Mouse (Mus musculus) intestine, embryonic 14.5 days (tissue): Measurements from ENCODE around the gene Stac. TPM values are rescaled to one million over a fixed set of nuclear protein-coding genes. Genes with fewer than 3 reads are reported as not detected.
A peak's percentile ranks its signal among the peaks of the same experiment; 100 is the strongest.

Experiments
- ATAC-seq: fragments of 200-750 bp; cut with Nextera tagmentation; replicated peaks from 2 replicates; pipeline ENCODE4 v1.8.0; 2017; ENCODE audit warnings: low read depth, moderate number of reproducible peaks, moderate TSS enrichment, moderate library complexity; ENCODE audit not compliant: low FRiP score, low TSS enrichment
- DNase-seq: peaks from one replicate; pipeline ENCODE4 v3.0.0-alpha.2; 2018; ENCODE audit warnings: low spot score
- H3K27ac ChIP-seq: fragments of 300-500 bp; sonication (generic); 2 replicates; pipeline ENCODE4 v1.5.1; 2014; ENCODE audit warnings: low read depth, mild to moderate bottlenecking, control low read depth
- H3K27me3 ChIP-seq: fragments of 300-500 bp; sonication (generic); replicated peaks from 2 replicates; pipeline ENCODE4 v1.6.1; 2014; ENCODE audit warnings: low read length, control low read depth; ENCODE audit not compliant: control insufficient read depth, insufficient read depth
- H3K36me3 ChIP-seq: fragments of 300-500 bp; sonication (generic); 2 replicates; pipeline ENCODE4 v1.6.1; 2014; ENCODE audit warnings: low read length, control low read depth; ENCODE audit not compliant: control insufficient read depth, insufficient read depth
- H3K4me1 ChIP-seq: fragments of 300-500 bp; sonication (generic); replicated peaks from 2 replicates; pipeline ENCODE4 v1.6.1; 2014; ENCODE audit warnings: low read length, control low read depth, mixed read lengths; ENCODE audit not compliant: control insufficient read depth, insufficient read depth
- H3K4me2 ChIP-seq: fragments of 300-500 bp; sonication (generic); 2 replicates; pipeline ENCODE4 v1.6.1; 2014; ENCODE audit warnings: low read length
- H3K4me3 ChIP-seq: fragments of 300-500 bp; sonication (generic); 2 replicates; pipeline ENCODE4 v1.5.1; 2014; ENCODE audit warnings: low read depth, low read length, control low read depth, mixed read lengths
- H3K9ac ChIP-seq: fragments of 300-500 bp; sonication (generic); 2 replicates; pipeline ENCODE4 v1.6.1; 2014; ENCODE audit warnings: mild to moderate bottlenecking, low read length
- H3K9me3 ChIP-seq: fragments of 300-500 bp; sonication (generic); 2 replicates; pipeline ENCODE4 v1.6.1; 2016; ENCODE audit warnings: low read length, control low read depth; ENCODE audit not compliant: control insufficient read depth
- WGBS: fragments of 180-500 bp; shearing (Covaris S2); extraction: QIAGEN DNeasy Blood & Tissue Kit; methylation state at CpG from one replicate; pipeline ENCODE4 v1.1.7; 2014; 5-methylcytosine and 5-hydroxymethylcytosine counted together
- polyA plus RNA-seq: library from polyadenylated mRNA; unstranded; fragments of >200 nt; fragmentation: Nextera tagmentation; extraction: Ambion mirVana; gene quantifications from 2 replicates; pipeline ENCODE4 v1.2.1, GENCODE M21; 2014

Stac gene
- polyA plus RNA-seq, 1 experiment from 2014 or later = 2.7 TPM

DNA sequence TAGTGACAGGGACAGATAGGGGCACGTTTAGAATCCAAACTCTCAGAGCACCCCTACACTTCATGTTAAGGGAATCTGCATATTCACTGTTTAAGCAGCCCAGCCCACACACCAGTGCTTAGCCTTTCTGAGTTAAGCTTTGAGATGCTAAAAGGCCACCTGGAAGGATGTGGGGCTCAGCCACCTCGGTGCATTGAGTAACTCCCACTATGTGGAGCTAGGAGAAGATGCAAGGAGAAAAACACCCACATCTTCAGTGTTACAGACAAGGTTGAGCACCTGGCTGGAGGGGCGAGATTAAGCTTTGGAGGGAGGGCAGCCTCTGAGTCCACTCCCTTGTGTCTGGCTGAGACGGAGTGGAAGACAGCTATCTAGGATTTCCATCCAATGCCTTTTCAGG, 114.3 kb downstream of the Stac start:
- Histone ChIP-seq H3K4me1 (no peaks in the 10 kb centered on the region), H3K9me3 (no peaks in the 10 kb centered on the region), H3K36me3 (no peaks in the 10 kb centered on the region), H3K4me2 (no peak overlapping the region), H3K9ac (no peak overlapping the region), H3K4me3 (no peak overlapping the region), H3K27ac (no peak overlapping the region), H3K27me3 (no peaks in the 10 kb centered on the region)
- DNase-seq (peak; percentile 25), ATAC-seq (no peak)
- 36% methylated on average over 4 of the region's 4 CpGs for WGBS

DNA sequence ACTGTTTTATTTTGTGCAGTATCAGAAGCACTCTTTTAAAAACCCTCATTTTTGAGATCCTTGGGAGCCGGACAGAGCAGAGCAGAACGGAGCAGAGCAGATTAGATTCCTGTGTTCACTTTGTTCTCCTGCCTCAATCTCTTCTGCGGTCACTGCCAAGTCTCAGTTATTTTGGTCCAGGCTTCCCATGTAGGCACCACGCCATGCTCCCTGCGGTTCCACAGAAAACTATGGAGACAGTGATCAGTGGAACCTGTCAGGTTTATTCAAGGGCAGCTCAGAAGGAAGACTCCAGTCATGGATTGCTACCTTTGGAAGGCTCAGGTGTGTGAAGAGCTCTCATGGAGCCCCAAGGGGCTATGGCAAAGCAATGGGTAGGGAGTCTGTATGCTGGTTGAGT, 116.3 kb downstream of the Stac start:
- no peaks in the 10 kb centered on the region for H3K36me3 ChIP-seq
- H3K9me3 ChIP-seq = no peaks in the 10 kb centered on the region
- peak; percentile 38 for DNase-seq
- no peak overlapping the region for H3K9ac ChIP-seq
- 92% methylated on average over 5 of the region's 5 CpGs for WGBS
- H3K27me3 ChIP-seq = no peaks in the 10 kb centered on the region
- H3K4me2 ChIP-seq = no peak overlapping the region
- H3K4me3 ChIP-seq = no peak overlapping the region
- no peak for ATAC-seq
- H3K4me1 ChIP-seq = no peaks in the 10 kb centered on the region
- H3K27ac ChIP-seq = no peak overlapping the region

DNA sequence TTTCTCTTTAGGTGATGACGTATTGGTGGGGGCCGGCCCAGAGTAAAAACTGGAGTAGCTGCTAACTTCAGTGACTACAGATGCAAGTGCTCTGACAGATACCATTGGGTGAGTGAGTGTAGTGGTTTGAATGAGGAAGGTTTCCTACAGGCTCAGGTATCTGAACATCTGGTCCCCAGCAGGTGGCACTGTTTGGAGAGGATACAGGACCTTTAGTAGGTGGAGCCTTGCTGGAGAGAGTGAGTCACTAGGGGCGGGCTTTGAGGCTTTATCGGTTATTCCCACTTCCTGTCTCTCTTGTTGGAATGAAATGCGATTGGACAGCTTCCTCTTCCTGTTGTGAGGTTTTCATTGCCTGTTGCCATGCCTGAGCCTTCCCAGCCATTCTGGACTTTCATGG, 118.5 kb downstream of the Stac start:
- H3K4me1 ChIP-seq = no peaks in the 10 kb centered on the region
- no peaks in the 10 kb centered on the region for H3K27me3 ChIP-seq
- no peak overlapping the region for H3K27ac ChIP-seq
- ATAC-seq = no peak
- no peaks in the 10 kb centered on the region for H3K36me3 ChIP-seq
- WGBS = 81% methylated on average over 5 of the region's 5 CpGs
- no peak overlapping the region for H3K4me3 ChIP-seq
- no peak for DNase-seq
- no peak overlapping the region for H3K9ac ChIP-seq
- H3K9me3 ChIP-seq = no peaks in the 10 kb centered on the region
- no peak overlapping the region for H3K4me2 ChIP-seq

DNA sequence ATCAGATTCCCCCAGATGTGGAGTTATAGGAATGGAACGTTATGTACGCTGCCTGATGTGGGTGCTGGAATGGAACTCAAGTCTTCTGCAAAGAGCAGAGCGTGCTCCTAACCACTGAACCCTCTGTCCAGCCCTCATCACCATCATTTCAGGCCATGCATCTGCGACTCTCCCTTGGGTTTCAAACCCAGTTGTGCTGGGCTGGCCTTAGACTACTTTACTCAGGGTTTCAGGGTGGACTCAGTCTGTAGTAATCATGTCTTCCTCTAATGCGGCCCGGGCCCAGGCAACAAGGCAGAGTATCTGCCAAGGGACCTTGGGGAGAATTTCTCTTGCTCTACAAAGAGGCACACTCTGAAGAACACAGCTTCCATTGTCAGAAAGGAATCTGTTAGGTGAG, 126.0 kb downstream of the Stac start:
- Histone ChIP-seq H3K36me3 (no peaks in the 10 kb centered on the region), H3K4me2 (no peak overlapping the region), H3K9ac (no peak overlapping the region), H3K27ac (no peak overlapping the region), H3K4me3 (no peak overlapping the region), H3K4me1 (no peaks in the 10 kb centered on the region; the same call in 1 of the 2 replicates), H3K27me3 (no peaks in the 10 kb centered on the region), H3K9me3 (no peaks in the 10 kb centered on the region)
- no peak for DNase-seq
- no peak for ATAC-seq
- 91% methylated on average over 6 of the region's 6 CpGs for WGBS

DNA sequence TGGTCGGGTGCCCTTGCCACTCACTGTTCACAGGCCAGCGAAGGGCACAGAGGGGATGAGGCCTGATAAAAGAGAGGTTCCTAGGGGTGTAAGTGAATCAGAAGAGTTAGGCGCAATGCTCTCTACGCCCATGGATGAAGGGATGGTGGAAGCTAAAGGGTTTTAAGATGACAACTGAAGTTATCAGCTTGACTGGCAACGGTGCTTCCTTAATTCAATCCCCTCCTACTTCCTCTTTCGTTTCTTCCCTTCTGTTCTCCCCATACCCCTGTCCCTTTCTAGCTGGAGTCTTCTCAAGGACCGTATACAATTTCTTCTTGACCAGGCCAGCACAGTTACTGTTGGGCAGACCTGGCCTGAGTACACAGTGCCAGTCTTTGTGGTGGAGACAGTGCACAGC, 126.9 kb downstream of the Stac start:
- DNase-seq (no peak), ATAC-seq (no peak)
- no peak overlapping the region for H3K27ac ChIP-seq
- 80% methylated on average over 7 of the region's 7 CpGs for WGBS
- H3K4me3 ChIP-seq = no peak overlapping the region
- H3K4me1 ChIP-seq = no peaks in the 10 kb centered on the region; the same call in 1 of the 2 replicates
- H3K9ac ChIP-seq = no peak overlapping the region
- no peaks in the 10 kb centered on the region for H3K27me3 ChIP-seq
- no peak overlapping the region for H3K4me2 ChIP-seq
- H3K9me3 ChIP-seq = no peaks in the 10 kb centered on the region
- H3K36me3 ChIP-seq = no peaks in the 10 kb centered on the region

DNA sequence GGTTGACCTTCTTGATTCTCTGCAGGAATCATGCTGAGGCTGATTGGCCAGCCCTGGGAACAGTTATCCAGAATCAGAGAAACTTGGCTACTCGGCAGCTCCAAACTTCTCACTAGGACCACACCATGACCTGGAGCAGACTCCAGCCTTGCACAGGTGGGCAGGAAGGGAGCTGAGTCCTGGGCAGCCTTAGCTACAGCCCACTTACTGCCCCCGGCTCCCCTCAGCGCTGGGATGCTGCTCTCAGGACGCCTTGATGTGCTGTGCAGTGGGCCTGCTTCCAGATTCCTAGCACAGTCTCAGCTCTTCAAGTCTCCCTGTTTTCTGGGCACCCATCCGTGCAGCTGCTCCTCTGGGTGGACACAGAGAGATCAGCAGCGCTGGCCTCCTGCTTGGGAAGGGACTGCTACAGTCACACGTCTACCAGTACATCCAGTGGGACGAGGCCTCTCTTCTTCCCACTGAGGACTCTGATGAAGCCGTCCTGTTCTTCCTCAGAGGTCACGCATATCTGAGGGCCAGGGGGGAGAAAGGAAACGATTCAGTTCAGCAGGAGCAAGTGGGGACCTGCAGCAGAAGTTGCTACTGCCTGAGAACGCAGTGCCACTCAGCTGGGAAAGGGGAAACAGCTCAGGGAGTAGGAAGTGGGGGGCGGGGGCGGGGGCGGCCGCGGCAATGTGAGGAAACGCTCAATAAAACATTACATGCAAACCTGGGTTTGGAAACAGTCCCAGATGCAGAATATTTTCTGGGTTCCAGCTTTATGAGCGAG, 127.7 kb downstream of the Stac start:
- WGBS = 54% methylated on average over 19 of the region's 19 CpGs
- Histone ChIP-seq H3K4me2 (no peak overlapping the region), H3K4me1 (no peaks in the 10 kb centered on the region; the same call in 1 of the 2 replicates), H3K9me3 (no peaks in the 10 kb centered on the region), H3K36me3 (no peaks in the 10 kb centered on the region), H3K27ac (no peak overlapping the region), H3K4me3 (no peak overlapping the region), H3K9ac (no peak overlapping the region), H3K27me3 (no peaks in the 10 kb centered on the region)
- DNase-seq (no peak), ATAC-seq (no peak)

DNA sequence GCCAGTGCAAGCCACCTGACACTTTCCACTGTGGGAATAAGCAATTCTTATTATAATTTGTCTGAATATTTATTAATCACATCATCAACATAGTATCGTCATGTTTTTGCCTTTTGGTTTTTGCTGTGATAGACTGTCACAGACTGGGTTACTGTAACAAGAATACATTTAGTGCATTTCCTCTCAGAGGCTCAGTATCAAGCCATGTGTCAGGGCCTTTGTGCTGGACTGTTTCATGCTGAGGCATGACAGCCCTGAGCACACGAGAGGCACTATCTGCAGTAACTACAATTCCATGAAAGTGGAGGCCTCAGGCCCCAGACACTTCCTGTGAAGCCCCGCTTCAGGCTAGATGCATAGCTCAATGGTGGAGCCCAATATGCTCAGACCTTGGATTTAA, 133.4 kb downstream of the Stac start:
- Histone ChIP-seq H3K4me2 (no peak overlapping the region), H3K27me3 (no peaks in the 10 kb centered on the region), H3K36me3 (no peaks in the 10 kb centered on the region), H3K9ac (no peak overlapping the region), H3K4me1 (no peaks in the 10 kb centered on the region), H3K4me3 (no peak overlapping the region), H3K27ac (no peak overlapping the region), H3K9me3 (no peaks in the 10 kb centered on the region)
- WGBS = 57% methylated on average over 3 of the region's 3 CpGs
- no peak for DNase-seq
- ATAC-seq = no peak

DNA sequence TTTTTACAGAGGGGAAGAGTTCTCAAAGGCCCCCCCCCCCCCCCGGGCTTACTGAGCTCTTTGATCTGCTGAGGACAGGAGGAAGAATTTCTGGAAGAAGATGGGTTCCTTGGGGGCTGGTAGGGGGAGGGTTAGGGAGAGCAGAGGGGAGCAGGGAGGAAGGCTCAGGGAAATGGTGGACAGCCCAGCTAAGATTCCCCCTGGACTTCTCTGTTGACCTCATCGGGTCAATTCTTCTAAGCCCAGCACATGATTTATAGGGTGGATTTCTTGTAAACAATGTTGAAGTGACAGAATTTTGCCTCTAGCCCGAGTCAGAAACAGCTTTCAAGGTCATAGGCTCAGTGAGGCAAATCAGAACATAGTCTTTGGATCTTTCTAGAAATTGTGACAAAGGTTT, 137.3 kb downstream of the Stac start:
- Histone ChIP-seq H3K4me3 (no peak overlapping the region), H3K36me3 (no peaks in the 10 kb centered on the region), H3K4me1 (no peaks in the 10 kb centered on the region), H3K27ac (no peak overlapping the region), H3K27me3 (no peaks in the 10 kb centered on the region), H3K4me2 (no peak overlapping the region), H3K9me3 (no peaks in the 10 kb centered on the region), H3K9ac (no peak overlapping the region)
- DNase-seq = no peak
- no peak for ATAC-seq
- 12% methylated on average over 3 of the region's 3 CpGs for WGBS

DNA sequence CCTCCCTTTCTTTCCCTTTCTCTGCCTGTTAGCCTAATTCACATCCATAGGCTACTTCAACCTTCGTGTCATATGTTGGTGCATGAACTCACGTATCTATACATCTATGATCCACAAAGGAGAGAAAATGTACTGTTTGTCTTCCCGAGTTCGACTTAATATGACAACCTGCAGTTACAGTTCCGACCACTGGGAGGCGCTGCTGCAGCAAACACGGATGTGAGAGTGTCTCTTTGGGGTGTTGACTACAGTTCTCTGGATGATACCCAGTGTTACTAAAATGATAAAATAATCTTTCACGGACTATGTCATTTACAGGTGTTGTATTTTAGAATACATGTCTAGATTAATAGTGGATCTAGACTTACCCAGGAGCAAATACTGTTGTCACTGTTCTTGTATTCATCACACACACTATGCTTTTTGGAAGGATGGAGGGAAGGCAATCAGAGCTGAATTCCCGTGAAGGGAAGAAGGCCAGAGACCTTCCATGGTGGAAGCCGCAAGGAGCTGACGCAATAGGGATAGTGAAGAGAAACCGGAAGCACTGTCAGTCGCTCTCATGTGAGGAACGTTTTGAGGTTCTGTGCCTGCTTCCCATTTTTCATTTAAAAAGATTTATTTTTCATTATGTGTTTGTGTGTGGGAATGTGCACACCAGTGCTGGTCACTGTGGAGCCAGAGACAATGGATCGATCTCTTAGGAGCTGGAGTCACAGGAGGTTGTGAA, 138.5 kb downstream of the Stac start:
- H3K4me3 ChIP-seq = no peak overlapping the region
- no peaks in the 10 kb centered on the region for H3K36me3 ChIP-seq
- H3K9me3 ChIP-seq = no peaks in the 10 kb centered on the region
- H3K27ac ChIP-seq = no peak overlapping the region
- no peaks in the 10 kb centered on the region for H3K27me3 ChIP-seq
- 65% methylated on average over 15 of the region's 15 CpGs for WGBS
- H3K4me1 ChIP-seq = no peaks in the 10 kb centered on the region
- no peak overlapping the region for H3K9ac ChIP-seq
- DNase-seq = no peak
- no peak for ATAC-seq
- H3K4me2 ChIP-seq = no peak overlapping the region
